Mouse (Mus musculus): ENCODE results near the gene Glcci1. TPM values are rescaled to one million over a fixed set of nuclear protein-coding genes. Genes with fewer than 3 reads are reported as not detected.

Gene Glcci1
- total RNA-seq, 1 experiment: 0.94 TPM

DNA sequence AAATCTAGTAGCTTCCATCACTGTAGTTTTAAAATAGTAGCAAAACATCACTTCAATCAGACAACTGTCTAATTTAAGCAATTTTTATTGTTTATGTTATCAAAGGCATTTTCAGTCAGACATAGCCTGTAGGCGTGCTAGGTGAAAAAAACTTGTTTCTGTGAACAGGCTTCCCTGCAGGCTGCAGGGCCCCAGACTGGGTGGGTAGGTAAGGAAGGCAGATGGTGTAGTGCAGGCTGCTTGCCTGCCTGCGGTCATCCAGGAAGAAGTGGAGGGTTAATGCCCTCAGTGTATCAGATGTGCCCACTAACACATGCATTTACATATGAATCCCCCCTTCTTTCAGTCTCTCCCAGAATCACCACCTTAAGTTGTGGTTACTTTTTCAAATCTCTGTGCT is 136.3 kb downstream of the Glcci1 start:
- in situ Hi-C loops (cut with MboI; ENCODE audit: low sequenced_read_pairs in 2 of 2, unreplicated experiment in 2 of 2): no loop called here
- Histone ChIP-seq H3K9ac (ENCODE audit: insufficient read depth, low read depth, low read length, poor library complexity, severe bottlenecking) (no peak overlapping the region), H3K4me1 (ENCODE audit: control insufficient read depth in 2 of 2, insufficient read depth in 2 of 2, low read length in 2 of 2, poor library complexity in 1 of 2) (no peaks in the 10 kb centered on the region), H3K9me3 (ENCODE audit: control insufficient read depth, insufficient read depth, low read depth, low read length) (no peaks in the 10 kb centered on the region), H3K27ac (ENCODE audit: insufficient read depth, low read depth, low read length, poor library complexity, severe bottlenecking) (no peak overlapping the region), H3K36me3 (ENCODE audit: control insufficient read depth, insufficient read depth, low read length, poor library complexity, severe bottlenecking) (no peaks in the 10 kb centered on the region), H3K4me3 (ENCODE audit: insufficient read depth in 1 of 2, low read depth in 1 of 2, low read length in 2 of 2, poor library complexity in 1 of 2, severe bottlenecking in 1 of 2) (no peak overlapping the region)
- no peak for TF ChIP-seq HCFC1 (IDR thresholded peaks at IDR 0.05; ENCODE audit: borderline replicate concordance, insufficient read depth, low read length)
- no peak for TF ChIP-seq ZNF384 (IDR thresholded peaks at IDR 0.05; ENCODE audit: low read depth, low read length)
- TF ChIP-seq CHD2 (IDR thresholded peaks at IDR 0.05; ENCODE audit: low read depth, low read length): no peak
- no peak for TF ChIP-seq ZC3H11A (IDR thresholded peaks at IDR 0.05; ENCODE audit: borderline replicate concordance, low read depth, low read length)
- no peak for TF ChIP-seq MAFK (IDR thresholded peaks at IDR 0.05; ENCODE audit: insufficient read depth, low read depth, low read length)
- DNase-seq (ENCODE audit: low read depth, low spot score): no peak
